Mouse (Mus musculus): Measurements from ENCODE around the gene 4930415L06Rik.

The 4930415L06Rik gene

GRCm38 (mm10) chrX:89932752-89933151 lies at the start of gene 4930415L06Rik:
Gene 4930415L06Rik, minus strand, starts transcription at chrX:89932852.
- DNase-seq: no peak

- peak; percentile 0 for DNase-seq
Measured at GRCm38 (mm10) chrX:89978621-89979020, 46.0 kb upstream of the 4930415L06Rik start.

DNA sequence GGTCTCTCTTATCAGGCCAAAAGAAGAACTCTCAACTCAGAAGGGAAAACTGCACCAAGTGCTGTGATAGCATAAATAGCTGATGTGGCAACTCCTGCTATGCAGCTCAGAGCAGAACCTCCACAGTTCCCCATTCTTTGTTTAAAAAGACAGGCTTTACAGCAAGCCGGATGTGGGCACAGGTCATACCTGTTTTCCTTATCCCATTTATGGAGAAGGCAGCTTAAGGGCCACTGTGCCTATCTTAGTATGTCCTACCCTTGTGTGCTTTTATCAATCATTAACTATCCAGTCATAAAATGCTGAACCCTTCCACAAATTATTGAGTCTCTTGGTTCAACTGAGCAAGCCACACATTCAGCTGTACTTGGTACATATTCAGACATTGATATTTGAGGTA lies 27.8 kb downstream of the 4930415L06Rik start:
- DNase-seq: no peak

Data from lung, postnatal 14 days (tissue).